Mouse (Mus musculus) liver, embryonic 14.5 days (tissue): Measurements from ENCODE around the gene Ifi27.

Experiments used
- CTCF ChIP-seq: IDR thresholded peaks from 2 replicates; pipeline ENCODE4 v1.5.1; 2016; ENCODE audit warnings: antibody characterized with exemption, low read depth, control low read depth
- EP300 ChIP-seq: IDR thresholded peaks from 2 replicates; pipeline ENCODE4 v1.6.1; 2016; ENCODE audit warnings: antibody characterized with exemption, low read depth

DNA sequence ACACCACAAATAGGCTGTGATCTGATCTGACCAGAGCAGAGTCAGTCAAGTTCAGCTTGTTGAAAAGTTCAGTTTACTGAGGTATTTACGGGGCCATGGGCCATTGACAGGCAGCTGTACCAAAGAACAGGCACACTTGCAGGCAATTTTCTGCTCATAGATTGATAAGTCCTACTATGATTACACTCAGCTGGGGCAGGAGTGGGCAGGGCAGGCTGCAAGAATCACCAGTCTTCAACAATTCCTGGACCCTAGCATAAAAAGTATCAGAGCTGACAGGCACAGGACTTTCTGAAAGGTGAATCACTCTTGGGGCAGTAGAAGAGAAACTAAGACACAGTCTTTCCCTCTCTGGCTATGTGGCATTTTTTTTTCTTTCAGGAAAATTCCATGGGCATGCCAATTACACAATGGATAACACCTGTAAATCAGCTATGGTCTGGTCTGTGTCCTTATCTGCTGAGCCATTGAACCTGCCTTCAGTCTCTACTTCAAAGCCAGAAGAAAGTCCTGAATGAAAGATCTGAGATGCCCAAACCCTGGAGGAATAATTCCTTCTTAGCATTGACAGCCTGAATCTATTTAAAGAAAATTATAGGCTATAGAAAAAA, 42.9 kb downstream of the Ifi27 start:
- no peak for TF ChIP-seq CTCF
- TF ChIP-seq EP300, result no peak
